Mouse (Mus musculus) adrenal gland, postnatal 10 days (tissue): Measurements from ENCODE around the gene Pou3f1. TPM values are rescaled to one million over a fixed set of nuclear protein-coding genes. Genes with fewer than 3 reads are reported as not detected.

ENCODE experiments used
- DNase-seq: peaks from one replicate; pipeline ENCODE4 v3.0.0; 2021; ENCODE audit warnings: mixed read lengths
- long read RNA-seq, 2 experiments: library from polyadenylated mRNA; stranded (forward); transcript quantifications; one replicate each; pipeline ENCODE4 v2.0.0; 2021
- total RNA-seq, 2 experiments: library from RNA; stranded (reverse); gene quantifications; 2 replicates each; pipeline ENCODE4 v1.2.3; 2021

The Pou3f1 gene
- under 1 TPM; 0.24 to 0.27 TPM for total RNA-seq
- long read RNA-seq, experiment 1 = 0 reads
- long read RNA-seq, experiment 2 = 0 reads

GRCm38 (mm10) chr4:124656518-124656853 lies at the start of gene Pou3f1:
TSS of gene Pou3f1 (plus strand) at chr4:124656807.
- DNase-seq = no peak

GRCm38 (mm10) chr4:124607166-124607565 lies 49.4 kb upstream of the Pou3f1 start:
- peak; percentile 15 for DNase-seq

- peak; percentile 7 for DNase-seq
These were observed 46.5 kb upstream of the Pou3f1 start for GRCm38 (mm10) chr4:124610066-124610465.

GRCm38 (mm10) chr4:124610703-124611102 lies 45.9 kb upstream of the Pou3f1 start, which contains the start of gene 3100002H09Rik:
TSS of gene 3100002H09Rik (minus strand) at chr4:124610803.
- no peak for DNase-seq

- no peak for DNase-seq
These were observed 44.8 kb upstream of the Pou3f1 start for GRCm38 (mm10) chr4:124611768-124612167.

- no peak for DNase-seq
These were observed 42.4 kb upstream of the Pou3f1 start for GRCm38 (mm10) chr4:124614189-124614588.

- no peak for DNase-seq
These were observed 41.1 kb upstream of the Pou3f1 start for GRCm38 (mm10) chr4:124615406-124615960.

- no peak for DNase-seq
These were observed 40.6 kb upstream of the Pou3f1 start for GRCm38 (mm10) chr4:124615986-124616385.

GRCm38 (mm10) chr4:124616636-124617035 lies 40.0 kb upstream of the Pou3f1 start:
- DNase-seq = no peak

- no peak for DNase-seq
These were observed 38.0 kb upstream of the Pou3f1 start for GRCm38 (mm10) chr4:124618599-124618998.

- DNase-seq = no peak
These were observed 35.2 kb upstream of the Pou3f1 start for GRCm38 (mm10) chr4:124621406-124621805.

- DNase-seq = peak; percentile 15
These were observed 34.0 kb upstream of the Pou3f1 start for GRCm38 (mm10) chr4:124622566-124622965.

- no peak for DNase-seq
These were observed 32.5 kb upstream of the Pou3f1 start for GRCm38 (mm10) chr4:124624111-124624581.

GRCm38 (mm10) chr4:124626836-124627235 lies 29.8 kb upstream of the Pou3f1 start:
- no peak for DNase-seq

GRCm38 (mm10) chr4:124631456-124631855 lies 25.2 kb upstream of the Pou3f1 start:
- no peak for DNase-seq

GRCm38 (mm10) chr4:124632856-124633255 lies 23.8 kb upstream of the Pou3f1 start:
- no peak for DNase-seq

GRCm38 (mm10) chr4:124633281-124633680 lies 23.3 kb upstream of the Pou3f1 start:
- peak; percentile 83 for DNase-seq

GRCm38 (mm10) chr4:124639715-124640114 lies 16.9 kb upstream of the Pou3f1 start:
- no peak for DNase-seq

- no peak for DNase-seq
These were observed 12.7 kb upstream of the Pou3f1 start for GRCm38 (mm10) chr4:124643859-124644258.

- no peak for DNase-seq
These were observed 11.6 kb upstream of the Pou3f1 start for GRCm38 (mm10) chr4:124644974-124645433.

- DNase-seq = no peak
These were observed 10.0 kb upstream of the Pou3f1 start for GRCm38 (mm10) chr4:124646591-124646990.

- DNase-seq = no peak
These were observed 8.7 kb upstream of the Pou3f1 start for GRCm38 (mm10) chr4:124647909-124648308.

- no peak for DNase-seq
These were observed 3.7 kb upstream of the Pou3f1 start for GRCm38 (mm10) chr4:124652886-124653285.
